Mouse (Mus musculus): ENCODE results near the gene Lhb.

DNA sequence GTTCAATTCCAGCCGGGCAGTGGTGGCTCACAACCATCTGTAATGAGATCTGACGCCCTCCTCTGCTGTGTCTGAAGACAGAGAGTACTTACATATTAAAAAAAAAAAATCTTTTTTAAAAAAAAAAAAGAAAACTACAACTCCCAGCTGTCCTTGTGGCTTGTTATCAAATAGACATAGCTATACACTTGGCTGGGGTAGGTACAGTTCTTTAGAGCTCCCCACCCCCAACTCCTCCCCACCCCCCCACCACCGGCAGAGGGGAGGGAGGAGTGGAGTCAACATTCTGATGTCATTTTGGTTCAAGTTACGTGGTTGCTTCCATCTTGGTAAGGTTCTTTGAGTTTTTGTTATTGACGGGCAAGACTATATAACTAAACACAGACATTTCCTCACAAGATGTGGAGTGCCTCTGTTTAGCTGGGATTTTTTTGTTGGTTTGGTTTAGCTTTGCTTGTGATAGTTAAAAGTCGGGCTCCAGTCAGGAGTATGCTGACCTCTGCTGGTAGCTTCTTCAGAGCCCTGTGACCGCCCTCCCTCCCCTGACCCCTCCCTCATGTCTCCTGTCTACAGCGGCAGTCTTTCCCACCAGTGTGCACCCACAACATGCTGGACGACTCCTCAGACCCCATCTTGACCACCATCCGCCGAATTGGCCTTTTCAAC, 26.8 kb downstream of the Lhb start:
- TF ChIP-seq POLR2A (IDR thresholded peaks at IDR 0.05; ENCODE audit: insufficient read length, low read depth) (no peak), MAX (IDR thresholded peaks at IDR 0.05; ENCODE audit: low read depth) (no peak), CEBPB (IDR thresholded peaks at IDR 0.05; ENCODE audit: insufficient read depth, poor library complexity, severe bottlenecking) (no peak), POLR2AphosphoS2 (IDR thresholded peaks at IDR 0.05; ENCODE audit: insufficient read length, low read depth) (no peak), E2F4 (IDR thresholded peaks at IDR 0.05; ENCODE audit: insufficient read depth) (no peak), TCF12 (IDR thresholded peaks at IDR 0.05; ENCODE audit: insufficient read depth, poor library complexity, severe bottlenecking) (no peak), USF1 (IDR thresholded peaks at IDR 0.05; ENCODE audit: low read depth) (no peak)
